Mouse (Mus musculus) myocyte (in vitro differentiated cells): ENCODE measurements around the gene Prrc2b.

Experiments
- POLR2A ChIP-seq: IDR thresholded peaks from one replicate; pipeline ENCODE4 v1.6.1; 2011; ENCODE audit warnings: low read depth, mild to moderate bottlenecking, control low read depth, moderate library complexity; ENCODE audit not compliant: insufficient read length
- TCF12 ChIP-seq: IDR thresholded peaks from one replicate; pipeline ENCODE4 v1.6.1; 2011; ENCODE audit warnings: mild to moderate bottlenecking, control low read depth; ENCODE audit not compliant: poor library complexity, insufficient read depth, severe bottlenecking

- TF ChIP-seq TCF12 = no peak
- TF ChIP-seq POLR2A = no peak
Observed at GRCm38 (mm10) chr2:32220021-32220420, 69.1 kb downstream of the Prrc2b start.
